Mouse (Mus musculus): ENCODE data around the gene Ddhd1.

DNA sequence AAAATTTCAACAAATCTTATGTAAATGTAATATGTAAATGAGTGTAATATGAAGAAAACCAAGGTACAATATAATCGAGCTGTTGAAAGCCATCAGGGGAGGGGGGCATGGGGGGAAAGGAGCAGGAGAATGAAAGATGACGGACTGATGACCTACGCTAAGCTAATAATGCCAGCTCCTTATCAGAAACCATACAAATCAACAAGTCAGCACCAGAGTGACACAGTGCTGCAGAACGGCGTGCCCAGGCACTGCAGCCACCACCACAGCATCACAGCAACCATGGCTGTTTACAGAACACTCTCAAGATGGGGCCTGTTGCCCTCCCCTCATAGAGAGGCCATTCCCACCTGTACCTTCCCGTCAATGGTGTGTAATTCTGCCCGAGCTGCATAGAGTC, 10.8 kb downstream of the Ddhd1 start:
- TF ChIP-seq CTCF (IDR thresholded peaks at IDR 0.05; ENCODE audit: insufficient read depth, low read length) (no peak), POLR2A (IDR thresholded peaks at IDR 0.05; ENCODE audit: borderline replicate concordance, extremely low read depth, low read depth, low read length) (no peak)
